Mouse (Mus musculus) kidney, embryonic 16.5 days (tissue): Measurements from ENCODE around the gene Filip1l. TPM values are rescaled to one million over a fixed set of nuclear protein-coding genes. Genes with fewer than 3 reads are reported as not detected.

ENCODE experiments used
- ATAC-seq: fragments of 200-750 bp; cut with Nextera tagmentation; 2 replicates; pipeline ENCODE4 v1.8.0; 2017; ENCODE audit warnings: moderate TSS enrichment; ENCODE audit not compliant: low FRiP score, low TSS enrichment
- H3K27ac ChIP-seq: fragments of 300-500 bp; sonication (generic); 2 replicates; pipeline ENCODE4 v1.5.1; 2014; ENCODE audit warnings: low read length
- H3K27me3 ChIP-seq: fragments of 300-500 bp; sonication (generic); 2 replicates; pipeline ENCODE4 v1.6.1; 2014; ENCODE audit warnings: low read length, control low read depth, mixed read lengths; ENCODE audit not compliant: insufficient read depth
- H3K36me3 ChIP-seq: fragments of 300-500 bp; sonication (generic); 2 replicates; pipeline ENCODE4 v1.6.1; 2014; ENCODE audit warnings: low read length, control low read depth, mixed read lengths; ENCODE audit not compliant: insufficient read depth
- H3K4me1 ChIP-seq: fragments of 300-500 bp; sonication (generic); 2 replicates; pipeline ENCODE4 v1.6.1; 2014; ENCODE audit warnings: low read length, control low read depth, mixed read lengths; ENCODE audit not compliant: insufficient read depth
- H3K4me2 ChIP-seq: fragments of 300-500 bp; sonication (generic); replicated peaks from 2 replicates; pipeline ENCODE4 v1.6.1; 2014; ENCODE audit warnings: low read depth, low read length
- H3K4me3 ChIP-seq: fragments of 300-500 bp; sonication (generic); 2 replicates; pipeline ENCODE4 v1.5.1; 2014; ENCODE audit warnings: mild to moderate bottlenecking, low read length
- H3K9ac ChIP-seq: fragments of 300-500 bp; sonication (generic); replicated peaks from 2 replicates; pipeline ENCODE4 v1.6.1; 2014; ENCODE audit warnings: low read length
- H3K9me3 ChIP-seq: fragments of 300-500 bp; sonication (generic); 2 replicates; pipeline ENCODE4 v1.6.1; 2016; ENCODE audit warnings: low read length, control low read depth
- WGBS: fragments of 180-500 bp; shearing (Covaris S2); extraction: QIAGEN DNeasy Blood & Tissue Kit; methylation state at CpG from one replicate; pipeline ENCODE4 v1.1.7; 2014; 5-methylcytosine and 5-hydroxymethylcytosine counted together
- polyA plus RNA-seq: library from polyadenylated mRNA; unstranded; fragments of >200 nt; fragmentation: Nextera tagmentation; extraction: Ambion mirVana; gene quantifications from 2 replicates; pipeline ENCODE4 v1.2.1, GENCODE M21; 2015

The Filip1l gene
- polyA plus RNA-seq, 1 experiment from 2014 or later, result 27.7 TPM

- WGBS, result 89% methylated on average over 1 of the region's 1 CpGs
- Histone ChIP-seq H3K27me3 (no peaks in the 10 kb centered on the region), H3K36me3 (no peaks in the 10 kb centered on the region), H3K9me3 (no peaks in the 10 kb centered on the region), H3K4me1 (0 out of 2 replicates have a peak, but pooled peaks cover 4% of the 10 kb centered on the region), H3K4me2 (no peak overlapping the region), H3K9ac (no peak overlapping the region), H3K4me3 (no peak overlapping the region), H3K27ac (no peak overlapping the region)
- no peak for ATAC-seq
Measured at GRCm38 (mm10) chr16:57577519-57577918, 224.6 kb downstream of the Filip1l start.

- peak; percentile 51 for ATAC-seq
- Histone ChIP-seq H3K27ac (peak overlapping the region; percentile 34; the same call in 1 of the 2 replicates), H3K4me2 (no peak overlapping the region), H3K9me3 (no peaks in the 10 kb centered on the region), H3K9ac (no peak overlapping the region), H3K4me3 (no peak overlapping the region), H3K36me3 (no peaks in the 10 kb centered on the region), H3K4me1 (peaks cover 6% of the 10 kb centered on the region; the same call in 1 of the 2 replicates), H3K27me3 (no peaks in the 10 kb centered on the region)
- 62% methylated on average over 7 of the region's 7 CpGs for WGBS
Measured at GRCm38 (mm10) chr16:57580041-57580440, 227.1 kb downstream of the Filip1l start.

GRCm38 (mm10) chr16:57582008-57582407 is 229.1 kb downstream of the Filip1l start:
- WGBS, result 63% methylated on average over 2 of the region's 2 CpGs
- no peak overlapping the region for H3K4me2 ChIP-seq
- H3K9ac ChIP-seq, result no peak overlapping the region
- no peak overlapping the region for H3K4me3 ChIP-seq
- H3K9me3 ChIP-seq, result no peaks in the 10 kb centered on the region
- ATAC-seq, result no peak
- H3K27ac ChIP-seq, result no peak overlapping the region; the same call in 1 of the 2 replicates
- no peaks in the 10 kb centered on the region for H3K27me3 ChIP-seq
- H3K4me1 ChIP-seq, result peaks cover 8% of the 10 kb centered on the region; the same call in 1 of the 2 replicates
- no peaks in the 10 kb centered on the region for H3K36me3 ChIP-seq

GRCm38 (mm10) chr16:57585201-57585600 is 232.3 kb downstream of the Filip1l start:
- Histone ChIP-seq H3K27ac (peak overlapping the region; percentile 44; the same call in 1 of the 2 replicates), H3K36me3 (no peaks in the 10 kb centered on the region), H3K4me3 (no peak overlapping the region), H3K4me1 (peaks cover 8% of the 10 kb centered on the region; the same call in 1 of the 2 replicates), H3K27me3 (no peaks in the 10 kb centered on the region), H3K4me2 (no peak overlapping the region), H3K9ac (no peak overlapping the region), H3K9me3 (no peaks in the 10 kb centered on the region)
- WGBS, result 28% methylated on average over 3 of the region's 3 CpGs
- no peak for ATAC-seq

- 0 out of 2 replicates have a peak, but pooled peaks have one; percentile 39 for ATAC-seq
- H3K27ac ChIP-seq, result no peak overlapping the region
- H3K4me3 ChIP-seq, result no peak overlapping the region
- H3K9ac ChIP-seq, result no peak overlapping the region
- H3K4me2 ChIP-seq, result no peak overlapping the region
- H3K9me3 ChIP-seq, result no peaks in the 10 kb centered on the region
- no peaks in the 10 kb centered on the region for H3K4me1 ChIP-seq
- 36% methylated on average over 7 of the region's 7 CpGs for WGBS
- no peaks in the 10 kb centered on the region for H3K36me3 ChIP-seq
- H3K27me3 ChIP-seq, result no peaks in the 10 kb centered on the region
Measured at GRCm38 (mm10) chr16:57593422-57594157, 240.7 kb downstream of the Filip1l start.

- Histone ChIP-seq H3K4me2 (no peak overlapping the region), H3K9ac (no peak overlapping the region), H3K9me3 (no peaks in the 10 kb centered on the region), H3K4me1 (no peaks in the 10 kb centered on the region), H3K27ac (no peak overlapping the region), H3K4me3 (no peak overlapping the region), H3K36me3 (no peaks in the 10 kb centered on the region), H3K27me3 (no peaks in the 10 kb centered on the region)
- WGBS, result 90% methylated on average over 4 of the region's 4 CpGs
- ATAC-seq, result no peak
Measured at GRCm38 (mm10) chr16:57597295-57597957, 244.5 kb downstream of the Filip1l start.

GRCm38 (mm10) chr16:57601031-57601430 is 248.1 kb downstream of the Filip1l start:
- Histone ChIP-seq H3K4me3 (no peak overlapping the region), H3K4me2 (no peak overlapping the region), H3K9ac (no peak overlapping the region), H3K27me3 (no peaks in the 10 kb centered on the region), H3K4me1 (peaks cover 10% of the 10 kb centered on the region), H3K36me3 (no peaks in the 10 kb centered on the region), H3K9me3 (no peaks in the 10 kb centered on the region), H3K27ac (no peak overlapping the region)
- no peak for ATAC-seq

- Histone ChIP-seq H3K9me3 (no peaks in the 10 kb centered on the region), H3K4me3 (peak within 1 kb of the TSS; percentile 97), H3K4me2 (peak within 1 kb of the TSS; percentile 83), H3K9ac (peak within 1 kb of the TSS; percentile 81), H3K36me3 (no peaks in the 10 kb centered on the region), H3K27me3 (no peaks in the 10 kb centered on the region), H3K4me1 (peaks cover 14% of the 10 kb centered on the region), H3K27ac (peak within 1 kb of the TSS; percentile 67; the same call in 1 of the 2 replicates)
- WGBS, result under 1% methylated on average over 64 of the region's 64 CpGs
- peak; percentile 90 for ATAC-seq
Measured at GRCm38 (mm10) chr16:57606444-57607227, 253.7 kb downstream of the Filip1l start, which contains the start of gene Cmss1. Gene Cmss1 (minus strand): TSS chr16:57606864.

- no peaks in the 10 kb centered on the region for H3K27me3 ChIP-seq
- no peak for ATAC-seq
- H3K9ac ChIP-seq, result no peak overlapping the region
- 3% methylated on average over 1 of the region's 1 CpGs for WGBS
- no peaks in the 10 kb centered on the region for H3K36me3 ChIP-seq
- no peak overlapping the region for H3K4me2 ChIP-seq
- H3K4me3 ChIP-seq, result no peak overlapping the region
- H3K4me1 ChIP-seq, result peaks cover 4% of the 10 kb centered on the region
- H3K27ac ChIP-seq, result no peak overlapping the region
- H3K9me3 ChIP-seq, result no peaks in the 10 kb centered on the region
Measured at GRCm38 (mm10) chr16:57611768-57612167, 258.9 kb downstream of the Filip1l start.
